Mouse (Mus musculus) hindbrain, embryonic 12.5 days (tissue): Measurements from ENCODE around the gene Pip4k2b. TPM values are rescaled to one million over a fixed set of nuclear protein-coding genes. Genes with fewer than 3 reads are reported as not detected.

Source experiments
- ATAC-seq: fragments of 200-750 bp; cut with Nextera tagmentation; 2 replicates; pipeline ENCODE4 v1.8.0; 2017; ENCODE audit warnings: moderate TSS enrichment; ENCODE audit not compliant: low FRiP score
- H3K27ac ChIP-seq: fragments of 300-500 bp; sonication (generic); 2 replicates; pipeline ENCODE4 v1.5.1; 2016; ENCODE audit warnings: mild to moderate bottlenecking
- H3K27me3 ChIP-seq: fragments of 300-500 bp; sonication (generic); 2 replicates; pipeline ENCODE4 v1.6.1; 2016; ENCODE audit warnings: mild to moderate bottlenecking
- H3K36me3 ChIP-seq: fragments of 300-500 bp; sonication (generic); 2 replicates; pipeline ENCODE4 v1.6.1; 2016; ENCODE audit warnings: mild to moderate bottlenecking
- H3K4me1 ChIP-seq: fragments of 300-500 bp; sonication (generic); 2 replicates; pipeline ENCODE4 v1.6.1; 2016
- H3K4me2 ChIP-seq: fragments of 300-500 bp; sonication (generic); replicated peaks from 2 replicates; pipeline ENCODE4 v1.6.1; 2016; ENCODE audit warnings: mild to moderate bottlenecking
- H3K4me3 ChIP-seq: fragments of 300-500 bp; sonication (generic); 2 replicates; pipeline ENCODE4 v1.5.1; 2016; ENCODE audit warnings: mild to moderate bottlenecking
- H3K9ac ChIP-seq: fragments of 300-500 bp; sonication (generic); 2 replicates; pipeline ENCODE4 v1.6.1; 2016; ENCODE audit warnings: mild to moderate bottlenecking, moderate library complexity
- H3K9me3 ChIP-seq: fragments of 300-500 bp; sonication (generic); replicated peaks from 2 replicates; pipeline ENCODE4 v1.6.1; 2016; ENCODE audit warnings: mild to moderate bottlenecking
- WGBS: fragments of 180-500 bp; shearing (Covaris S2); methylation state at CpG from one replicate; pipeline ENCODE4 v1.1.7; 2016; 5-methylcytosine and 5-hydroxymethylcytosine counted together
- microRNA-seq: library from miRNA; unstranded; fragments of <30 nt; microRNA quantifications from one replicate; pipeline ENCODE4, GENCODE M21; 2017
- polyA plus RNA-seq: library from polyadenylated mRNA; unstranded; fragments of >200 nt; fragmentation: Nextera tagmentation; extraction: Ambion mirVana; gene quantifications from 2 replicates; pipeline ENCODE4 v1.2.1, GENCODE M21; 2016

Gene Pip4k2b
- polyA plus RNA-seq, 1 experiment from 2014 or later, result 2.6 TPM

DNA sequence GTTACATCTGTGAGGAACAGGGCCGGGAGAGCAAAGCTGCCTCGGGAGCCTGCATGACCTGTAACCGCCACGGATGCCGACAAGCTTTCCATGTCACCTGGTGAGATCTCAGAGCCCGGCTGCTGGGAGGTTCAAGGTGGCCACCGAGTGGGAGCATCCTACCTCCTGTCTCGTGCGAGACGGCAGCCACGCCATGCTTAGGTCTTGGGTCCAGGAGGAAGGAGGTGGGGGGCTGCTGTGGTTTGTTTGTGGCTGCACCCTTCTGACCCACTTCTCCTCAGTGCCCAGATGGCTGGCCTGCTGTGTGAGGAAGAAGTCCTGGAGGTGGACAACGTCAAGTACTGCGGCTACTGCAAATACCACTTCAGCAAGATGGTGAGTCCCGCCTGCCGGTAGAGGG is 77.7 kb downstream of the Pip4k2b start:
- no peak overlapping the region for H3K27ac ChIP-seq
- H3K4me3 ChIP-seq, result no peak overlapping the region
- peaks cover 66% of the 10 kb centered on the region for H3K36me3 ChIP-seq
- H3K4me1 ChIP-seq, result peaks cover 40% of the 10 kb centered on the region
- H3K27me3 ChIP-seq, result peaks cover 8% of the 10 kb centered on the region
- ATAC-seq, result no peak
- no peak overlapping the region for H3K9ac ChIP-seq
- 92% methylated on average over 15 of the region's 15 CpGs for WGBS
- H3K9me3 ChIP-seq, result no peaks in the 10 kb centered on the region
- H3K4me2 ChIP-seq, result no peak overlapping the region

GRCm38 (mm10) chr11:97666221-97666620 is 78.3 kb downstream of the Pip4k2b start:
- Histone ChIP-seq H3K9me3 (no peaks in the 10 kb centered on the region), H3K36me3 (peaks cover 60% of the 10 kb centered on the region), H3K4me1 (peaks cover 44% of the 10 kb centered on the region), H3K27me3 (peaks cover 13% of the 10 kb centered on the region), H3K9ac (no peak overlapping the region), H3K4me2 (no peak overlapping the region), H3K4me3 (no peak overlapping the region), H3K27ac (no peak overlapping the region)
- no peak for ATAC-seq
- 93% methylated on average over 7 of the region's 7 CpGs for WGBS

GRCm38 (mm10) chr11:97665431-97665830 is 79.1 kb downstream of the Pip4k2b start:
- Histone ChIP-seq H3K27me3 (peaks cover 19% of the 10 kb centered on the region), H3K4me2 (peak overlapping the region; percentile 82; the same call in 1 of the 2 replicates), H3K4me3 (no peak overlapping the region; the same call in 1 of the 2 replicates), H3K9ac (0 out of 2 replicates have a peak overlapping the region, but pooled peaks have one; percentile 94), H3K4me1 (peaks cover 46% of the 10 kb centered on the region), H3K27ac (no peak overlapping the region), H3K9me3 (no peaks in the 10 kb centered on the region), H3K36me3 (peaks cover 52% of the 10 kb centered on the region)
- 90% methylated on average over 13 of the region's 13 CpGs for WGBS
- no peak for ATAC-seq

Small RNA genes within 50 kb of the gene (microRNA-seq; reads per million reads assigned to microRNA genes)
- gene Mir6927 (not detected), gene Mir8102 (not detected)

Other genes with a start within 250 kb of the Pip4k2b start
- gene 4933428G20Rik, start 244.4 kb downstream of the Pip4k2b start, polyA plus RNA-seq, result 0.85 and 0.94 TPM in 2 replicates
- gene Srcin1, start 168.5 kb downstream of the Pip4k2b start, polyA plus RNA-seq, result 6.3 and 6.7 TPM in 2 replicates
- 11.2 and 11.7 TPM in 2 replicates for gene Epop, start 115.0 kb downstream of the Pip4k2b start, polyA plus RNA-seq
- gene Mllt6, start 81.3 kb downstream of the Pip4k2b start, polyA plus RNA-seq, result 2.9 and 3.5 TPM in 2 replicates
- 14.7 and 17.1 TPM in 2 replicates for gene Cisd3, start 58.9 kb downstream of the Pip4k2b start, polyA plus RNA-seq
- 23.3 and 24.7 TPM in 2 replicates for gene Pcgf2, start 44.2 kb downstream of the Pip4k2b start, polyA plus RNA-seq
- gene Psmb3, start 41.3 kb downstream of the Pip4k2b start, polyA plus RNA-seq, result 375 and 438 TPM in 2 replicates
- gene Cwc25, start 21.9 kb upstream of the Pip4k2b start, polyA plus RNA-seq, result 22.0 and 25.4 TPM in 2 replicates
- 0.68 and 0.98 TPM in 2 replicates for gene 1700001P01Rik, start 31.2 kb upstream of the Pip4k2b start, polyA plus RNA-seq
- gene Rpl23, start 37.7 kb upstream of the Pip4k2b start, polyA plus RNA-seq, result 347 and 376 TPM in 2 replicates
- gene Lasp1, start 54.3 kb upstream of the Pip4k2b start, polyA plus RNA-seq, result 111 and 120 TPM in 2 replicates
- 14.1 and 14.8 TPM in 2 replicates for gene B230217C12Rik, start 96.1 kb upstream of the Pip4k2b start, polyA plus RNA-seq
- 0.65 and 0.82 TPM in 2 replicates for gene Fbxo47, start 139.4 kb upstream of the Pip4k2b start, polyA plus RNA-seq
- gene Plxdc1, start 241.7 kb upstream of the Pip4k2b start, polyA plus RNA-seq, result 0.13 and 0.26 TPM in 2 replicates